Mouse (Mus musculus) central nervous system, embryonic 11.5 days (tissue): Measurements from ENCODE around the gene Fam186b. TPM values are rescaled to one million over a fixed set of nuclear protein-coding genes. Genes with fewer than 3 reads are reported as not detected.

Source experiments
- polyA plus RNA-seq: library from polyadenylated mRNA; depleted of rRNA; stranded (reverse); fragments of >200 nt; gene quantifications from 2 replicates; pipeline ENCODE4 v1.2.3, GENCODE M21; 2012; rRNA removed

Gene Fam186b
- 0.25 and 0.29 TPM in 2 replicates for polyA plus RNA-seq

DNA sequence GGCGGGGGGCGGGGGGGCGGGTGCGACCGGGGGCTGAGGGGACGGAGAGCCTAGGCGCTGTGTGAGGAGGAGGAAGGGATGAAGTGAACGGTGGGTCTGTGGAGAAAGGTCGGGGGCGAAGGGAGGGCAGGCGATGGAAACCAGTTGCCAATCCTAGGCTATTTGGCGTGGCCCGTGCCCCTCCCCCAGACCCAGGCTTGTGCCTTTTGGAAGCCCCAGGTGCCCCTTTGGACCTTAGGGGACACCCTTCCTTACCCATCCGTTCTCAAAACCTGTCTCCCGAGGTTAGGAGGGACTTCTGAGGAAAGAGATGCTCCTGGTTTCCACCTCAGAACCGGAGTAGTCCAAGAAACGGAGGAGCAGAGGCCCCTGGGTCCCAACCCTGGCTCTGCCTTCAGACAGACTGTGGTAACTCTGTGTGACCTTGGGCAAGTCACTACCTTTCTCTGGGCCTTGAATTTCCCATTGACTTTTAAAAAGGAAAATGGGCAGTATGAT, at the start of gene Fam186b:
Gene Fam186b (minus strand): TSS at position 405 of the 498 bp plus-strand sequence.

DNA sequence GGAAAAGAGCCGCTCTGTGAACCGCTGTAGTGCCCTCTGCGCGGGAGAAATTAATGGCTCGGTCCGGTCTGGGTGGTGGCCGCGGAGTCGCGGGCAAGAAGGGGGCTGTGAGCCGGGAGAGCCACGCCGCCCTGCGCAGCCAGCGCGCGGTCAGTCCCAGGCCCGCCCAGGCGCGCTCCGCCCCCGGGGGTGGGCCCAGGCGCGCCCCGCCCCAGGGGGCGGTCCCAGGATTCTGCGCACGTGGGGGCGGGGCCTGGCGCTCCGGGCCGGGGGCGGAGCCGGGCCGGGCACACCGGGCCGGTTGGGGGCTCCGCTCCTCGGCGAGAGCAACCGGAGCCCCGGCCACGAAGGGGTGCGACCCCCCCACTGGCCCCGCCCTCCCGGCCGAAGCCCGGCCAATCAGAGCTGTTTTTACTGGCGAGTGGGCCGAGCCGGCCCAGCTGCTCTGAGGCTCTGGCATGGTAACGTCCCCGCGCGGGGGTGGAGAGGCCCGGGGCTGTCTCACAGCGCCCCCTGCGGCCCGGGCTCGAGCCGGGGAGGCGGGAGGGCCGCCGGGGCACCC, 794 bp downstream of the Fam186b start, which contains the start of gene Prpf40b:
Gene Prpf40b (plus strand): TSS at position 275 of the 562 bp plus-strand sequence.

DNA sequence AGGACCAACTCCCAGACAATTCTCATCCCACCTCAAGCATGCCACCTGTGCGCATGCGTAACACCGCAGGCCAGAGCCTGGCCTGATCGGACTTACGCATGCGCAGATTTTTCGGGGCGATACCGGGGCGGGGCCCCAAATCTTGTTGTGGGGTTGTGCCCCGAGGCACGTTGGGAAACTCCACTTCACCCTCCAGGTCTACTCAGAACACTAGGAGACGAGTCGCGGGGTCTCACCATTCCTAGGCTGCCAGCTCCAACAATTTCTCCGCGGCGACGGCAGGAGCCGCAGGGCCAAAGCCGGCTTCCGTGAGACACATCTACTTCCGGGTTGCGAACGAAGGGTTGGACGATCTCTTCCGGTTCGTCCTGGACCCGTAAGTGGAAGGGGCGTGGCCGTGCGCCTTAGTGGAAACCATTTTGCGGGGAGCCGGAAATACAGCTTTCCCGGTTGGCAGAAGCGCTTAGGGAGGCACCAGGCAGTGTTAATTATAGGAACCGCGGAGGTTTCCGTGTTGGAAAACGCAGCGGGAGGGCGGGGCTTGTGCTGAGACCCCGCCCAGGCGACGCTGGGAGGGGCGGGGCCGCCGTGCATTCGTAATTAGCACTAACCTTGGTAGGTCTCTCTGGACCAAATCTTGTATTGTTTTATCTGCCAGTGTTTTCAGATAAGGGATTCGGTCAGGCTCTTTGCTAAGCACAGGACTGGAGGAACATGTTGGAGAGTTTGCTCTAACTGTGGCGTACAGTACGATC, 43.9 kb downstream of the Fam186b start, which contains the start of gene Mcrs1:
Gene Mcrs1 (minus strand): TSS at position 336 of the 755 bp plus-strand sequence.

DNA sequence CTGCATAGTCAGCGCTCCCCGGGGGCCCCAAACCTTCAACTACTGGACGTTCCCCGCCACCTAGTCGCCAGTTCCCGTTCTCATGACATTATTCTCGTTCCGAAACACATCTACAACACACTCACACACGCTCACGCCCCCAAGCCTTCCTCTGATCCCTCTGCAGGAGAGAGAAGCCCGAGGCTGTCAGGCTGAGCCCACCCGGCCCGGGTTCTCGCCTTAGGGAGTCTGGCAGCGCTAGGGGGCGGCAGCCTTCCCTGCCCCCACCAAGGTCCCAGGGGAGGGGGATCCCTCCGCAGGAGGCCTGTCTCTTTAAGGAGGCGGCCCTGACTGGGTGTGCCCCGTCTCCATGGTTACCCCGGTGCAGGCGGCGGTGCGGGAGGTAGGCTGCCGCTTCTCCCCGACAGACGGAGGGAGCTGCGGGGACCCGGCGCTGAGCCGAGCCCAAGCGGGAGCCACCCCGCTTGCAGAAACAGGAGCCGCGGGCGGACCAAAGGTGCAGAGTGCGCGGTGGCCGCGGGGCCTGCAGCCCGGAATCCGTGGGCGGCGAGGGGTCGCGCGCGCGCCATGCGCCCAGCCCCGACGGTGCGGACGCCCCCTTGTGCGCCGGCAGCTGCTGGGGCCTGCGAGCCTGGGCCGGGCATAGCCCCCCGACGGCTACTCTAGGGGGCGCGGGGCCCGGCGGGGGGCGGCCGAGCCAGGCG, 71.3 kb downstream of the Fam186b start, which contains the start of gene Kcnh3:
Gene Kcnh3 (plus strand): TSS at position 654 of the 704 bp plus-strand sequence.

Other genes with a start within 250 kb of the Fam186b start
- 20.1 and 28.7 TPM in 2 replicates for gene Prph, start 240.7 kb downstream of the Fam186b start, polyA plus RNA-seq
- gene Troap, start 221.3 kb downstream of the Fam186b start, polyA plus RNA-seq: 40.3 and 43.9 TPM in 2 replicates
- 8.0 and 12.4 TPM in 2 replicates for gene C1ql4, start 208.1 kb downstream of the Fam186b start, polyA plus RNA-seq
- 2.5 and 3.1 TPM in 2 replicates for gene Dnajc22, start 202.7 kb downstream of the Fam186b start, polyA plus RNA-seq
- 58.7 and 72.5 TPM in 2 replicates for gene Spats2, start 170.0 kb downstream of the Fam186b start, polyA plus RNA-seq
- gene Kcnh3, start 71.0 kb downstream of the Fam186b start, polyA plus RNA-seq: 0.17 and 0.42 TPM in 2 replicates
- 99.3 and 108 TPM in 2 replicates for gene Mcrs1, start 43.9 kb downstream of the Fam186b start, polyA plus RNA-seq
- gene Prpf40b, start 801 bp downstream of the Fam186b start, polyA plus RNA-seq: 131 and 172 TPM in 2 replicates
- gene Fmnl3, start 74.6 kb upstream of the Fam186b start, polyA plus RNA-seq: 32.4 and 37.7 TPM in 2 replicates
- 132 and 154 TPM in 2 replicates for gene Tmbim6, start 97.0 kb upstream of the Fam186b start, polyA plus RNA-seq
- gene Nckap5l, start 161.9 kb upstream of the Fam186b start, polyA plus RNA-seq: 18.4 and 28.9 TPM in 2 replicates
- gene Bcdin3d, start 178.8 kb upstream of the Fam186b start, polyA plus RNA-seq: 12.3 and 14.4 TPM in 2 replicates
- 0.23 and 0.47 TPM in 2 replicates for gene Faim2, start 232.3 kb upstream of the Fam186b start, polyA plus RNA-seq